9 mouse cellular contexts compared by ENCODE assay signal in genomic region chr4:155163320-155163651, GRCm38 (mm10). TPM values are rescaled to one million over a fixed set of nuclear protein-coding genes. Genes with fewer than 3 reads are reported as not detected.
DNase-seq lines count a peak whose midpoint lies in the region; ATAC-seq and TF ChIP-seq lines count a peak whose summit lies in the region.
"Had no signal": no experiment of that assay in that cellular context is flagged by ENCODE, and none has a peak within 500 bp of the region (broad histone marks: within the 10 kb centered on the region; RNA-seq: fewer than 3 reads in every experiment).

No protein-coding gene starts in this region.

- WGBS in midbrain, embryonic 11.5 days = 54% methylated on average over 4 of the region's 4 CpGs
- WGBS in midbrain, embryonic 13.5 days = 44% methylated on average over 4 of the region's 4 CpGs
- 49% methylated on average over 4 of the region's 4 CpGs for WGBS in intestine, embryonic 14.5 days

- ATAC-seq in midbrain, embryonic 11.5 days (ENCODE audit: low FRiP score) = no peak
- no peak for ATAC-seq in midbrain, embryonic 13.5 days
- 0 out of 2 replicates have a peak, but pooled peaks have one; percentile 28 for ATAC-seq in intestine, embryonic 14.5 days (replicated peaks; ENCODE audit: low FRiP score, low TSS enrichment, low read depth)
- ATAC-seq in neutrophil, adult 5-6 weeks (ENCODE audit: extremely low read depth, insufficient number of reproducible peaks, low FRiP score, poor library complexity, severe bottlenecking) = peak; percentile 24; the same call in 1 of the 2 replicates

- H3K27ac ChIP-seq in gastrocnemius, adult 2 months = peak overlapping the region; percentile 74
- H3K27ac ChIP-seq in midbrain, embryonic 11.5 days (ENCODE audit: low read depth, low read length) = no peak overlapping the region
- no peak overlapping the region for H3K27ac ChIP-seq in midbrain, embryonic 13.5 days
- H3K27ac ChIP-seq in intestine, embryonic 14.5 days (ENCODE audit: low read depth) = no peak overlapping the region

- no peak for DNase-seq in gastrocnemius, adult 2 months
- no peak for DNase-seq in gastrocnemius, postnatal 25 days
- no peak for DNase-seq in midbrain, embryonic 11.5 days (ENCODE audit: low spot score, missing footprints)
- no peak for DNase-seq in intestine, embryonic 14.5 days (ENCODE audit: low spot score)
- DNase-seq in ovary, adult 18-20 months (ENCODE audit: low spot score) = no peak
- DNase-seq in left cerebral cortex, postnatal 10 days (ENCODE audit: extremely low spot score in 1 of 2, low spot score in 2 of 2) = no peak
- DNase-seq: cerebellum, postnatal 10 days had no signal

- H3K4me2 ChIP-seq in midbrain, embryonic 11.5 days = no peak overlapping the region
- no peak overlapping the region for H3K4me2 ChIP-seq in midbrain, embryonic 13.5 days (replicated peaks)
- H3K4me2 ChIP-seq in intestine, embryonic 14.5 days (ENCODE audit: low read length) = peak overlapping the region; percentile 7; the same call in 1 of the 2 replicates

- H3K27me3 ChIP-seq in midbrain, embryonic 11.5 days (ENCODE audit: control insufficient read depth, insufficient read depth, low read length) = no peaks in the 10 kb centered on the region
- no peaks in the 10 kb centered on the region for H3K27me3 ChIP-seq in midbrain, embryonic 13.5 days
- H3K27me3 ChIP-seq in intestine, embryonic 14.5 days (replicated peaks; ENCODE audit: control insufficient read depth, insufficient read depth, low read length) = no peaks in the 10 kb centered on the region

- intact Hi-C loops in gastrocnemius, adult 2 months (cut with DNase I) = no loop called here
- intact Hi-C loops in left cerebral cortex, postnatal 10 days (cut with DNase I) = no loop called here

- H3K36me3 ChIP-seq in midbrain, embryonic 11.5 days (ENCODE audit: control insufficient read depth, insufficient read depth, low read length) = peaks cover 7% of the 10 kb centered on the region
- H3K36me3 ChIP-seq in midbrain, embryonic 13.5 days = peaks cover 15% of the 10 kb centered on the region
- H3K36me3 ChIP-seq in intestine, embryonic 14.5 days (ENCODE audit: control insufficient read depth, insufficient read depth, low read length) = peaks cover 25% of the 10 kb centered on the region

- peaks cover 20% of the 10 kb centered on the region for H3K4me1 ChIP-seq in midbrain, embryonic 11.5 days (ENCODE audit: control insufficient read depth, insufficient read depth, low read length)
- H3K4me1 ChIP-seq in midbrain, embryonic 13.5 days (replicated peaks) = peaks cover 42% of the 10 kb centered on the region
- peaks cover 36% of the 10 kb centered on the region for H3K4me1 ChIP-seq in intestine, embryonic 14.5 days (replicated peaks; ENCODE audit: control insufficient read depth, insufficient read depth, low read length)

- H3K4me3 ChIP-seq in gastrocnemius, adult 2 months = peak overlapping the region; percentile 22; the same call in 1 of the 2 replicates
- H3K4me3 ChIP-seq in midbrain, embryonic 11.5 days (ENCODE audit: low read depth, low read length) = no peak overlapping the region
- no peak overlapping the region for H3K4me3 ChIP-seq in midbrain, embryonic 13.5 days (replicated peaks)
- no peak overlapping the region for H3K4me3 ChIP-seq in intestine, embryonic 14.5 days (ENCODE audit: low read depth, low read length)

- TF ChIP-seq CTCF in gastrocnemius, adult 2 months (IDR thresholded peaks at IDR 0.05) = no peak

- H3K9me3 ChIP-seq in midbrain, embryonic 11.5 days (ENCODE audit: control insufficient read depth, low read length) = no peaks in the 10 kb centered on the region
- no peaks in the 10 kb centered on the region for H3K9me3 ChIP-seq in midbrain, embryonic 13.5 days
- H3K9me3 ChIP-seq in intestine, embryonic 14.5 days (ENCODE audit: control insufficient read depth, low read length) = no peaks in the 10 kb centered on the region

- H3K9ac ChIP-seq in midbrain, embryonic 11.5 days (ENCODE audit: low read length) = peak overlapping the region; percentile 12; the same call in 1 of the 2 replicates
- H3K9ac ChIP-seq in midbrain, embryonic 13.5 days (replicated peaks) = no peak overlapping the region
- no peak overlapping the region for H3K9ac ChIP-seq in intestine, embryonic 14.5 days (ENCODE audit: low read length)

RNA-seq across cellular contexts. Expression of gene Ski, which starts 59.1 kb away (rescaled TPM):
- 10 to 100 TPM; 28.5 to 35.6 TPM for total RNA-seq in gastrocnemius, adult 2 months (2021)
- total RNA-seq in gastrocnemius, postnatal 25 days (2021) = 10 to 100 TPM; 31.3 to 34.7 TPM
- 12.7 and 13.6 TPM in 2 replicates for polyA plus RNA-seq in midbrain, embryonic 11.5 days (2014; fragmentation: Nextera tagmentation; extraction: Ambion mirVana)
- 9.3 and 9.9 TPM in 2 replicates for polyA plus RNA-seq in midbrain, embryonic 13.5 days (2015; fragmentation: Nextera tagmentation; extraction: Ambion mirVana)
- 24.4 and 25.3 TPM in 2 replicates for polyA plus RNA-seq in intestine, embryonic 14.5 days (2014; fragmentation: Nextera tagmentation; extraction: Ambion mirVana)
- total RNA-seq in neutrophil, adult 5-6 weeks (2017) = 25.9 and 27.7 TPM in 2 replicates
- total RNA-seq in left cerebral cortex, postnatal 10 days (2021) = 100 to 1,000 TPM; 108 to 111 TPM

Comparison
In these comparisons a context has a peak if more than half of its experiments do, and no peak if none do; other contexts are left out.
1. ATAC-seq: peak in intestine, embryonic 14.5 days (single experiment) and neutrophil, adult 5-6 weeks (single experiment); none in midbrain, embryonic 11.5 days (single experiment) and midbrain, embryonic 13.5 days (single experiment).